Mouse (Mus musculus) kidney, adult 8-10 months (tissue): ENCODE measurements around the gene Rhox13.

Source experiments
- DNase-seq, 2 experiments: peaks; one replicate each; pipeline ENCODE4 v3.0.0; 2022

The Rhox13 gene

GRCm38 (mm10) chrX:38120982-38121381 lies at the start of gene Rhox13:
TSS of gene Rhox13 (plus strand) at chrX:38121219.
- no peak for DNase-seq

- DNase-seq = peak; percentile 15 to 49
These were observed 36.8 kb upstream of the Rhox13 start for GRCm38 (mm10) chrX:38084226-38084625.

GRCm38 (mm10) chrX:38085041-38085440 lies 36.0 kb upstream of the Rhox13 start, which contains the start of gene Rhox11:
TSS of gene Rhox11 (minus strand) at chrX:38085141.
- DNase-seq = no peak

- no peak for DNase-seq
These were observed 10.2 kb upstream of the Rhox13 start, which contains the start of gene Rhox12 for GRCm38 (mm10) chrX:38110807-38111206. TSS of gene Rhox12 (minus strand) at chrX:38110907.

- DNase-seq = no peak
These were observed 459 bp downstream of the Rhox13 start for GRCm38 (mm10) chrX:38121478-38121877.

GRCm38 (mm10) chrX:38159097-38159496 lies 38.1 kb downstream of the Rhox13 start:
- no peak for DNase-seq

- DNase-seq = no peak
These were observed 44.3 kb downstream of the Rhox13 start for GRCm38 (mm10) chrX:38165315-38165714.

- no peak for DNase-seq
These were observed 45.0 kb downstream of the Rhox13 start for GRCm38 (mm10) chrX:38166064-38166463.

- no peak for DNase-seq
These were observed 45.6 kb downstream of the Rhox13 start for GRCm38 (mm10) chrX:38166592-38166991.
